ENCODE assay signal across 14 mouse cellular contexts in genomic region chr11:11952569-11952968, GRCm38 (mm10). TPM values are rescaled to one million over a fixed set of nuclear protein-coding genes. Genes with fewer than 3 reads are reported as not detected.
A peak's percentile ranks its signal among the peaks of the same experiment; 100 is the strongest.
DNase-seq lines count a peak whose midpoint lies in the region; ATAC-seq and TF ChIP-seq lines count a peak whose summit lies in the region.
"Had no signal": no experiment of that assay in that cellular context is flagged by ENCODE, and none has a peak within 500 bp of the region (broad histone marks: within the 10 kb centered on the region; RNA-seq: fewer than 3 reads in every experiment).

No protein-coding gene starts in this region.

- ATAC-seq in lung, embryonic 15.5 days (ENCODE audit: borderline replicate concordance, extremely low read depth, low FRiP score, low TSS enrichment) = no peak
- ATAC-seq in limb, embryonic 14.5 days (ENCODE audit: low FRiP score, low read depth) = no peak
- ATAC-seq in stomach, embryonic 16.5 days (ENCODE audit: insufficient read depth, low FRiP score) = no peak
- ATAC-seq in forebrain, embryonic 11.5 days (replicated peaks; ENCODE audit: low FRiP score) = no peak
- ATAC-seq: midbrain, embryonic 15.5 days had no signal

- H3K9me3 ChIP-seq in heart, embryonic 10.5 days = no peaks in the 10 kb centered on the region
- no peaks in the 10 kb centered on the region for H3K9me3 ChIP-seq in lung, embryonic 15.5 days
- H3K9me3 ChIP-seq in limb, embryonic 14.5 days (ENCODE audit: control insufficient read depth, low read length) = no peaks in the 10 kb centered on the region
- H3K9me3 ChIP-seq in stomach, embryonic 16.5 days (replicated peaks; ENCODE audit: control insufficient read depth, low read length) = no peaks in the 10 kb centered on the region
- H3K9me3 ChIP-seq in forebrain, embryonic 11.5 days (ENCODE audit: control insufficient read depth, low read length) = no peaks in the 10 kb centered on the region
- H3K9me3 ChIP-seq: midbrain, embryonic 15.5 days had no signal

- no peak for TF ChIP-seq POLR2A in limb, embryonic 14.5 days (IDR thresholded peaks at IDR 0.05; ENCODE audit: borderline replicate concordance, extremely low read depth, insufficient read depth, insufficient read length)

- H3K4me1 ChIP-seq in heart, embryonic 10.5 days = peaks cover 77% of the 10 kb centered on the region
- H3K4me1 ChIP-seq in lung, embryonic 15.5 days = peaks cover 67% of the 10 kb centered on the region
- H3K4me1 ChIP-seq in limb, embryonic 14.5 days (ENCODE audit: control insufficient read depth, insufficient read depth, low read length) = peaks cover 78% of the 10 kb centered on the region
- peaks cover 38% of the 10 kb centered on the region for H3K4me1 ChIP-seq in stomach, embryonic 16.5 days (ENCODE audit: control insufficient read depth, insufficient read depth, low read length)
- H3K4me1 ChIP-seq in forebrain, embryonic 11.5 days (replicated peaks; ENCODE audit: control insufficient read depth, insufficient read depth, low read length) = peaks cover 5% of the 10 kb centered on the region; the same call in 1 of the 2 replicates
- H3K4me1 ChIP-seq: midbrain, embryonic 15.5 days had no signal

- DNase-seq in heart, embryonic 10.5 days (ENCODE audit: low spot score) = no peak
- DNase-seq in heart, adult 18-20 months = no peak
- DNase-seq in lung, adult 18-20 months = no peak
- no peak for DNase-seq in limb, embryonic 14.5 days (ENCODE audit: low spot score)
- no peak for DNase-seq in frontal cortex, postnatal 14 days (ENCODE audit: low spot score in 2 of 2)
- no peak for DNase-seq in forebrain, embryonic 11.5 days (ENCODE audit: low spot score)
- DNase-seq: B cell, adult 2 months; cerebellum, postnatal 25 days; gastrocnemius, postnatal 36 days; kidney, adult 18-20 months; layer of hippocampus, adult 9-11 months had no signal

- H3K9ac ChIP-seq in lung, embryonic 15.5 days = no peak overlapping the region
- no peak overlapping the region for H3K9ac ChIP-seq in limb, embryonic 14.5 days (ENCODE audit: low read depth, low read length, severe bottlenecking)
- H3K9ac ChIP-seq in stomach, embryonic 16.5 days (ENCODE audit: low read length) = no peak overlapping the region
- H3K9ac ChIP-seq in forebrain, embryonic 11.5 days (ENCODE audit: low read length) = no peak overlapping the region
- H3K9ac ChIP-seq: midbrain, embryonic 15.5 days had no signal

- peaks cover 64% of the 10 kb centered on the region for H3K36me3 ChIP-seq in heart, embryonic 10.5 days
- peaks cover 23% of the 10 kb centered on the region for H3K36me3 ChIP-seq in lung, embryonic 15.5 days
- H3K36me3 ChIP-seq in limb, embryonic 14.5 days (ENCODE audit: control insufficient read depth, insufficient read depth, low read length) = peaks cover 35% of the 10 kb centered on the region
- 0 out of 2 replicates have a peak, but pooled peaks cover 5% of the 10 kb centered on the region for H3K36me3 ChIP-seq in stomach, embryonic 16.5 days (ENCODE audit: control insufficient read depth, insufficient read depth, low read length)
- H3K36me3 ChIP-seq in forebrain, embryonic 11.5 days (ENCODE audit: control insufficient read depth, insufficient read depth, low read length) = no peaks in the 10 kb centered on the region; the same call in 1 of the 2 replicates
- H3K36me3 ChIP-seq: midbrain, embryonic 15.5 days had no signal

- no peaks in the 10 kb centered on the region for H3K27me3 ChIP-seq in heart, embryonic 10.5 days (ENCODE audit: insufficient read depth, poor library complexity, severe bottlenecking)
- H3K27me3 ChIP-seq in lung, embryonic 15.5 days = no peaks in the 10 kb centered on the region
- no peaks in the 10 kb centered on the region for H3K27me3 ChIP-seq in limb, embryonic 14.5 days (ENCODE audit: control insufficient read depth, insufficient read depth, low read length)
- H3K27me3 ChIP-seq in stomach, embryonic 16.5 days (ENCODE audit: control insufficient read depth, insufficient read depth, low read length) = no peaks in the 10 kb centered on the region
- H3K27me3 ChIP-seq in forebrain, embryonic 11.5 days (ENCODE audit: control insufficient read depth, insufficient read depth, low read length) = no peaks in the 10 kb centered on the region
- H3K27me3 ChIP-seq: midbrain, embryonic 15.5 days had no signal

- WGBS in heart, embryonic 10.5 days = 72% methylated on average over 1 of the region's 1 CpGs
- WGBS in lung, embryonic 15.5 days = 84% methylated on average over 1 of the region's 1 CpGs
- WGBS in limb, embryonic 14.5 days = 65% methylated on average over 1 of the region's 1 CpGs
- WGBS in stomach, embryonic 16.5 days = 92% methylated on average over 1 of the region's 1 CpGs
- WGBS in forebrain, embryonic 11.5 days = 93% methylated on average over 1 of the region's 1 CpGs

- H3K4me2 ChIP-seq in lung, embryonic 15.5 days = no peak overlapping the region
- no peak overlapping the region for H3K4me2 ChIP-seq in limb, embryonic 14.5 days (replicated peaks; ENCODE audit: low read depth, low read length, severe bottlenecking)
- no peak overlapping the region for H3K4me2 ChIP-seq in stomach, embryonic 16.5 days (ENCODE audit: low read depth, low read length)
- H3K4me2 ChIP-seq in forebrain, embryonic 11.5 days (ENCODE audit: low read depth, low read length, severe bottlenecking) = no peak overlapping the region
- H3K4me2 ChIP-seq: midbrain, embryonic 15.5 days had no signal

- no peak overlapping the region for H3K4me3 ChIP-seq in heart, embryonic 10.5 days
- no peak overlapping the region for H3K4me3 ChIP-seq in lung, embryonic 15.5 days
- no peak overlapping the region for H3K4me3 ChIP-seq in limb, embryonic 14.5 days (replicated peaks; ENCODE audit: low read length)
- H3K4me3 ChIP-seq in stomach, embryonic 16.5 days (replicated peaks; ENCODE audit: low read length) = no peak overlapping the region
- no peak overlapping the region for H3K4me3 ChIP-seq in forebrain, embryonic 11.5 days (ENCODE audit: low read depth, low read length)
- H3K4me3 ChIP-seq: midbrain, embryonic 15.5 days had no signal

- peak overlapping the region; percentile 85 for H3K27ac ChIP-seq in heart, embryonic 10.5 days
- H3K27ac ChIP-seq in lung, embryonic 15.5 days = peak overlapping the region; percentile 92
- peak overlapping the region; percentile 90 for H3K27ac ChIP-seq in limb, embryonic 14.5 days (replicated peaks; ENCODE audit: low read depth, low read length)
- peak overlapping the region; percentile 75 for H3K27ac ChIP-seq in stomach, embryonic 16.5 days (ENCODE audit: low read length)
- no peak overlapping the region for H3K27ac ChIP-seq in forebrain, embryonic 11.5 days (ENCODE audit: low read depth, low read length)
- H3K27ac ChIP-seq: midbrain, embryonic 15.5 days had no signal

RNA-seq across cellular contexts. Expression of gene Ddc, which starts 54.6 kb away (rescaled TPM):
- 34.5 and 42.8 TPM in 2 replicates for polyA plus RNA-seq in heart, embryonic 10.5 days (2016; fragmentation: Nextera tagmentation; extraction: Ambion mirVana)
- total RNA-seq in heart, adult 18-20 months (2021) = 1 to 10 TPM; 1.3 to 1.9 TPM
- polyA plus RNA-seq in lung, embryonic 15.5 days (2015; fragmentation: Nextera tagmentation; extraction: Ambion mirVana) = 15.4 and 16.4 TPM in 2 replicates
- 10.9 and 12.6 TPM in 2 replicates for polyA plus RNA-seq in limb, embryonic 14.5 days (2012; rRNA removed)
- polyA plus RNA-seq in limb, embryonic 14.5 days (2014; fragmentation: Nextera tagmentation; extraction: Ambion mirVana) = 16.5 and 20.7 TPM in 2 replicates
- polyA plus RNA-seq in stomach, embryonic 16.5 days (2015; fragmentation: Nextera tagmentation; extraction: Ambion mirVana) = 48.7 and 49.1 TPM in 2 replicates
- 6.8 and 8.7 TPM in 2 replicates for polyA plus RNA-seq in forebrain, embryonic 11.5 days (2014; fragmentation: Nextera tagmentation; extraction: Ambion mirVana)
